Mouse (Mus musculus) right cerebral cortex, adult 18-20 months (tissue): Measurements from ENCODE around the gene Cers2.
"Not testable (repeated sequence)": the region's sequence is repeated elsewhere in the genome, so short reads cannot be mapped to it uniquely, and the experiment has no call there.

Experiments
- DNase-seq: peaks from one replicate; pipeline ENCODE4 v3.0.0; 2022; ENCODE audit warnings: mixed read lengths

The Cers2 gene

DNA sequence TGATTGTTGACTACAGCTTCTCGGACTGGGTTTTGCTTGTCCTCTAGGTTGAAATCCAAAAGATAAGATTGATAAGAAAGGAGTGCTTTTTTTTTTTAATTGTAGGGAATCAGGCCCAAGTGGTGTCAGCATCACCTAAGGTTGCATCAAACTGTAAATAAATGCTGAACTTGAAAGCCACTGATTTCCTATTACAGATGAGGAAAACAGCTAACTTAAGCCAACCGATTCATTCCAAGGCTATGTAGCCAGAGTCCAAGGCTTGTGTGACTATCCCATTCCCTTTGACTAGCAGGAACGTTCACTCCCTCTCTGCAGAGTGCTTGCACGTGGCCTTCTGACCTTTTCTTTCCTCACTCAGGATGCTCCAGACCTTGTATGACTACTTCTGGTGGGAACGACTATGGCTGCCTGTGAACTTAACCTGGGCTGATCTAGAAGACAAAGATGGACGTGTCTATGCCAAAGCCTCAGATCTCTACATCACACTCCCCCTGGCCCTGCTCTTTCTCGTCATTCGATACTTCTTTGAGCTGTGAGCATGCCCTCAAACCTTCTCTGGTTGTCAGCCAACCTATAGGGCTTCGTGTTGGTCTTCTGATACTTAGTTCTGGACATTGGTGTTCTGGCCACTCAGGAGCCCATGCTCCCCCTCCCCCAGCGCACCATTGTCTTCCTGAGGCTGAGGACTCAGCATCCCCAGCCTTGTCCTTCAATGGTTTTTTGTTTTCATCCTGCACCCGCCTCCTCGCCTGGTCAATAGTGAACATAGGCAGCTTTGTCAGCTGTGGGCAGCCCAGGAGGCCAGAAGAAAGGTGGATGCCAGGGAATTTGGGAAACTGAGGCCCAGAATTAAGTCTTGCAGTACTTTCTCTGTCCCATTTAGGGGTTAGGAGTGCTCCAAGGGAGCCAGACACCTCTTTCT, 5.4 kb downstream of the Cers2 start:
- peak; percentile 48 for DNase-seq

DNA sequence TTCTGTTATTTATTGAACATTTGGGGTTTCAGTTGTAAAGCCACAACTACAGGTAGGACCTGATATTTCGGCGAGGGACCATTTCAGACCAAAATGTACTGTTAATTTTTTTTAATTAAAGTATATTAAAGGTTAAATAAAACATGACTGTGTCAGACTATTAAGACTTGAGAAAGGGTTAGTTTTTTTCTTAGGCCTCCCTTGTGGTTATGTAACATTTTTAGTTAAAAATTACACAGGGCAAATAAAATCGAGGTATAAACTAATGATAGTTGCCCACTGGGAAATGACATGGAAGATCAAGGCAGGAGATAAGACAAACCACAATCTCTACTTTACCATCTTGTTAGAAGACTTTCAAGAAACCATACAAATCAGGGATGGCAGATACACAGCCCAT, 8.8 kb downstream of the Cers2 start:
- no peak for DNase-seq

DNA sequence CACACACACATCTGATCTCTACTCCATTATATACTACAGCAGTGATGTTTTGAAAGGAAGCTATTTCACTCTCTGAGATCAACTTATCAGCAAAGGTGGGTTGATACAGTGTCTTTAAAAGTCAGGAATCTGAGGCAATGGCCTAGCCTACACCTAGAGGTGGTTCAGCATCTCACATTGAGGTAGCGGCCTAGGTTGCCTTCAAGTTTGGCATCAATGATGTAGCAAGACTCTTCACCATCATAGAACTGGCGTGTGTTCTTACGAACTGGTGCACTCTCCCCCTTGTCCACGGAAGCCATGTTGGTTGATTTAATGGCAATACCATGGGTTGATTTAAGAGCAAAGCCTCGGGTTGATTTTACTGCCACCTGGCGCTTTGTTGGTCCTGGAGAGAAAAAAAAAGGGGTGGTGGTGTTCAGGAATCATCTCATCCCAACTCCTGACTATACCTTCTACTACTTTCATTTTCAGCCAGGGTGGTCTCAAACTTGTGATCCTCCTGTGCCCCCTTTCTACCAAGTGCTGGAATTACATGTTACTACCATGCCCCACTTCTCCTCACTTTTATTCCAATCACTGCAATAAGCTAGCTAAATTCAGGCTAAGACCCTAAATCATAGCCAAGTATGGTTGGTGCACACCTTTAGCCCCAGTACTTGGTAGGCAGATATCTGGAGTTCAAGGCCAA, 10.0 kb downstream of the Cers2 start:
- DNase-seq, result no peak

DNA sequence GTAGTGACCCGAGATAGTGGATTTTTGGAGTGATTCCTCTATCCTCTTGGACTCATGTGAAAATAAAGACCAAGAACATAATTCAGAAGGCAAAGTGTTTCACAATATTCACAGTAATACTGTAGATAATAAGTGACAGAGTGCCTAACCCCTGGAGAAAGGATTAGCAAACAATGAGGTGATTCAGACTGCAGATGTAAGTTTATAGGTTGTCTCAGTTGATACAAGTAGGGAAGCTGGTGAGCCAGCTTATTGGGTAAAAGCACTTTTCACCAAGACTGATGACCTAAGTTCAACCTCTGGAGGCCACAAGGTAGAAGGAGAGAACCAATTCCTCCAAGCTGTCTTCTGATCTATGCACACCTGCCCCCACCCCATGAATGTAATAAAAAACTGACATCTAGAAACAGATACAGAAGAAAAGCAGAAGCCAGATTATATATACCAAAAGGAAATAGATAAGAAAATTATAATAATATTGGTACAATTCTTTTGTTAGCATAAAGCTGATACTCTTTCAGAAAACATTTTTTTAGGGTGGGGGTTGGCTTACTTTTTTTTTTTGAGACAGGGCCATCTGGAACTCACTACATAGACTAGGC, 14.3 kb downstream of the Cers2 start:
- no peak for DNase-seq

DNA sequence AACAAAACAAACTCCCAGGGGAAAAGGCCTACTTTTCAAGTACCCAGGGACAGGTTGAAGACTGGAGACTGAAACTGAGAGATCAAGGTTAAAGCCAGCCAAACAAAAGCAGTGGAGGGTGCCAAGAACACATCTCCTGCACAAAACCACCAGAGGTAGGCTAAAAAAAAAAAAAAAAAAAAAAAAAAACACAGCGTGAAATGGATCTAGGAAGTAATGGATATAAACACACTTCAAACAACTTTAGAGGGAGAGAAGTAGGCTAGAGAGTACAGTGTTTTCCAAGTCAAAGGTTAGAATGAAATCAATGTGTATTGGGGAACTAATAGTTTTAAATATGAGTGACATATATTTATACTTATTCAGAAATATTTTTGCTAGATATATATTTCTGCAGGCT, 16.9 kb downstream of the Cers2 start:
- no peak for DNase-seq

DNA sequence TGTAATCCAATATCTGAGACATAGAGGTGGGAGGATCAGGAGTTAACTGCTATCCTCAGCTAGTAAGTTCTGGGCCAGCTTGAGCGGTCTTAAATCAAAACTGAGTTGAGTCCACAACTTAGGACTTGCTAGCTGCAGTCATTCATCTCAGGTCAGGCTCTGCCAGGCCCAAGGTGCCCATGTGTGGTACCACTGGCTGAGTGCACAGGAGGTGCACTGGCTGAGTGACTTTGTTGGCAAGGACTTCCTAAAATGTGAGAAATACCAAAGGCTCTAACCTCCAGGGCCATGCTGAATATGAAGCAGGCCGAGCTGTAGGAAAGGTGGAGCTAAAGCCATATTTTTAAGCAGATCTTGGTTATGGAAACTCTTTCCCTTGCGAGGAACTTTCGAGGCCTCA, 22.8 kb downstream of the Cers2 start:
- no peak for DNase-seq

DNA sequence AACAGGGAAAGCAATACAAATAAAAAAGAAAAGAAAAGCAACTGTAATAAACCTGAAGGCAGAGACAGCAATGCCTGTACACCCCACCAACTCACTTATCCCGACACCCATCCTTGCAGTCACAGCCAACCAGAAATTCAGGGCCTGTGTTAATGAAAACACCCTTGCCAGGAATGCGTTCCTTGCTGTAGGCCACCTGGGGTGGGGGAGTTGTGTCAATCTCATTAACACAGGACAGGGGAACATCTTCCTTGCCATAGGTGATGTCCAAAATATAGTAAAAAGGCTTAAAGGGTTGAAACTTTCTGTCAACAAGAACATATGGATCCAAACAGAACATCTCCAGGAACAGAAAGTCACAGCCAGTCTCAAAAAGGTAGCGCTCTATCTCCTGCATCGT, 23.7 kb downstream of the Cers2 start:
- DNase-seq, result no peak

DNA sequence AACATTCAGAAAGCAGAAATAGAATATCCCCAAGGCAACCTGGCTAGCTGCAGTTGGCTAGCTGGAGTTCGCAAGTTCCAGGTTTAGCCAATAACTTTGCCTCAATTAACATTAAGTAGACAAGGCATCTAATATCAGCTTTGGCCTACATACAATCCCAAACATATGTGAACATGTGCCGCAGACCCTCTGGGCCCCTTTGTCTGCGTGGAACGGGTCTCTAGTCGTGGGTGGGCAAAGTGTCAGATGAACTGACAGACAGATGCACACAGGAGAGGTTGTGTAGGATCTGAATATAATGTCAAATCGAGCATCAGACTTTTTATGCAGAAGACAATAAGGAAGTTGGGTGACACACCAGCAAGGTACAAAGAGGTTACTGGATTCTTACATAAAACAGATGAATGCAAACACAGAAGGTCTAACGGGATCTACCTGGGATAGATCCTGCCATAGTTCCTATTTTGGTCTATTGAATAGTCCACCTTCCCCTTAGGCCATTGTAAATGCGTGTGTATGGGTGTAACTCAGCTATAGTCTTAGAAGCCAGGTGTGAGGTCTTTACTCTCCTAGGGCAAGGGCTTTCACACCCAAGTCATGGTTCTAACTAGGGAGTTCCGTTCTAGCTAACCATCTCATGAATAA, 28.9 kb downstream of the Cers2 start:
- DNase-seq, result not testable (repeated sequence)

DNA sequence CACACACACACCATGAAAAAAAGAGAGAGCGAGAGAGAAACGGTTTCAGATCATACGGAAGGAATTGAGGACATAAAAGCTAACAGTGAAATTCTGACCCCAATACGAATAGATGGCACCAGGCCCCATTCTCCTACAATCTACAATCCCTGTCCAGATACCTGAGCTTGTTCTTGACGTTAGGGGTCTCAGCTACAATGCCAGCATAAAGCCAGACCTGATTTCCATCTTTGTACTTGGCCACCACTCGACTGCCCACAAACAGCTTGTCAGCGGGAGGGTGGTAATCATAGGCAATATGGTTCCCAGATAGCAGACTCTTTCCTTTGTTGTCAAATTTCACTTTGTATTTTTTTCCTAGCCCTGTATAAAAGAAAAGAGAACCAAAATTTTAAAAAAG, 31.9 kb downstream of the Cers2 start:
- no peak for DNase-seq

DNA sequence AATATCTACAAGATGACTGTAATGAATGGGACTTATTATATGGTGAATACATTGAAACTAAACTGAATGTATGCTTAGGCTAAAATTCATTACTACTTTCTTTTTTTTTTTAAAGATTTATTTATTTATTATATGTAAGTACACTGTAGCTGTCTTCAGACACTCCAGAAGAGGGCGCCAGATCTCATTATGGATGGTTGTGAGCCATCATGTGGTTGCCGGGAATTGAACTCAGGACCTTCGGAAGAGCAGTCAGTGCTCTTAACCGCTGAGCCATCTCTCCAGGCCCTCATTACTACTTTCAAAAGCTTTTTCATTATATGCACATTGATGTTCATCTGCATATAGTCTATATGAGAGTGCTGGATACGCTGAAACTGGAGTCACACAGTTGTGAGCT, 33.8 kb downstream of the Cers2 start:
- DNase-seq, result not testable (repeated sequence)

DNA sequence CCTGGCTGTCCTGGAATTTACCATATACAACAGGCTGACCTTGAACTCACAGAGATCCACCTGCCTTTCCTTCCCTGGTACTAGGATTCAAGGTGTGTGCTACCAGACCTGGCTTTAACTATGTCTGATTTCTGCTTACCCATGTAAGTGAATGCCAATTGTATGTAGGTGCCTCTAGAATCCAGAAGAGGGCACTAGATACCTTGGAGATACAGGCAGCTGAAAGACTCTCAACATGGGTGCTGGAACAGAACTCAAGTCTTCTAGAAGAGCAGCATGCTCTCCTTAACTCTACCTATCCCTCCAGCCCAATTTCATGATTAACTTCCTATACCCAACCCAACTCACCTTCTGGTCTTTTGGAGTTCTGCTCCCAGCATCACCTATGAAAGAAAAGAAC, 34.9 kb downstream of the Cers2 start:
- no peak for DNase-seq

DNA sequence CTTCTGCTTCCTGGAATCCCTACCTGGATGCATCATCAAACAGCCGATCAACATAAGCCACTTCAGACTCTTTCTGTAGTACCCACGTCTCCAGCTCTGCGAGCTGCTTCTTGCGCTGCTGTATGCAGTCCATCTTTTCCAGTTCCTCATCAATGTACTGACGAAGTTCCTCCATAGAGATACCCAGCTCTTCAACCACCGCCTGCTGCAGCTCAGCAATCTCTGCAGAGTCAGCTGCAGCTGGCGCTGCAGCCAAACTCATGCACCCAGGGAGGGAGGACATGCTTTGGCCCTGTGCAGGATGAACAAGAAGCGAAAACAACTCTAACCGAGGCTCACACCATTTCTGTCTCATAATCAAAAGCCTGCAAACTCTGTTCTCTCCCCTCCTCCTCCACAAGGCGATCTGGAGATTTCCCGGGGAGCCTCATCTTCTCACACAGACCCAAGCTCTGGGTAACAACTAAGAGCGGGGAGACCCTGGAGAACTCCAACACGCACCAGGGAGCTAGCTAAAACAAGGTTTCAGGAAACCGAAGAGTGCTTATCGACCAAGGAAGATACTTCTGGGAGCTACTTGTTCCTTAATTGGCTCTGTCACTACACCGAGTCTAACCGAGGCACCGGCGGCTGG, 41.4 kb downstream of the Cers2 start:
- DNase-seq, result not testable (repeated sequence)

DNA sequence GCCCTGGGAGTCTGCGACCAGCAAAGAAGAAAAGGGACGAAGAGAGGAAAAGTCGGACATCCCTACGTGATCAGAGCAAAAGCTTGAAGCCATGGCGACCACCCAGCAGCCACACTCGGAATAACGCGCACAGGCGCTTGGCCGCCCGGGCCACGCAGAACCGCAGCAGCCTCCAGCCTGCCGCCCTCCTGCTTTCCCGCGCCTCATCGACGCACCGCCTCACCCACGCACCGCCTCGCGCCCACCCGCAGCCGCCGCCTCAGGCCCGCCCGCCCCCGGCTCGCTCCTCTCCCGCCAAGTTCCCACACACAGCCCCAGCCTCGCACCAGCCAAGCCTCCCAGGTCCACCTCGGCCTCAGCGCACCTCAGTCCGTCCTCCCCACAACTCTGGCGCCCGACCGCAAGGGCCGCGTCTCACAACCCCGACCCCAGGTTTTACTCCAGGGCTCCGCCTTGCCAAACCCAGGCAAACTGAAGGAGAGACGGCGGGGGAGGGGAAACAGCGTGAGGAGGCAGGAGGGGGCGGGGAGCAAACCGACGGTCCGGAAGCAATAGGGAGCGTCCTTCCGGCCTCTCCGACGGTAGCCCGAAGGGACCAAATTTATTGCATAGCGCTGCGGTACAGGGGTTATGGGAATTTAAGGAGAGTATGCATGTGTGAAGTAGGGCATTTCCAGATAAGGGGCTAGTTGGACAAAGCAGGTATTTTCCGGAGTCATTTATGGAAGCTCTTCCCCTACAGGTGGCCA, 42.3 kb downstream of the Cers2 start, which contains the start of gene Setdb1:
TSS of gene Setdb1 (minus strand) at position 502 of the 749 bp plus-strand sequence.
- peak; percentile 94 for DNase-seq

DNA sequence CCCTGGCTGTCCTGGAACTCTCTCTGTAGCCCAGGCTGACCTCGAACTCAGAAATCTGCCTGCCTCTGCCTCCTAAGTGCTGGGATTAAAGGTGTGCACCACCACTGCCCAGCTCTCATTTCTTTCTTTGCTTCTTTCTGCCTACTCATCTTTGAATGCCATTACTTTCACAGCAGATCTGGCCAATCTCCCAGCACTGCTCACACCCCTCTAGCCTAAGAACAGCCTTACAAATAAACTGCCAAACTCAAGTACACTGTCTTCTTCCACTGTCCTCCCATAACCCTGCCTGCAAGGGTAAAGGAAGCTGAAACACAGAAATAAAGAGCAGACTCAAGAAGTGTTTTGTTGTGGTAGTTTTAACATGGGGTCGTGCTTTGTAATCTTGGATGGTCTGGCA, 43.2 kb downstream of the Cers2 start:
- peak; percentile 12 for DNase-seq

DNA sequence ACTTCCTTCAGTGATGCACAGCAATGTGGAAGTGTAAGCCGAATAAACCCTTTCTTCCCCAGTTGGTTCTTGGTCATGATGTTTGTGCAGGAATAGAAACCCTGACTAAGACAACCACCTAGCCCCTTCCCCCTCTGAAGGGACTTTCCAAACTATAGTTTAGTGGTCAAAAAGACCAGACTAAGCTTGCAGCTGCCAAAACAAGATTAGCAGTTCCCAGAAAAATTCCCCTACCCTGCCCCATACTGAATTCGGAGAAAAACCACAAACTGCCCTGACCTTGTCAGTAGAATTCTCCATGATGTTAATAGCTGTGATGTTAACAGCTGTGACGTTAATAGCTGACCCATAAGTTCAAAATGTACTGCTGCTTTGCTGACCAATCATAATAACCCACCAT, 45.7 kb downstream of the Cers2 start:
- not testable (repeated sequence) for DNase-seq

DNA sequence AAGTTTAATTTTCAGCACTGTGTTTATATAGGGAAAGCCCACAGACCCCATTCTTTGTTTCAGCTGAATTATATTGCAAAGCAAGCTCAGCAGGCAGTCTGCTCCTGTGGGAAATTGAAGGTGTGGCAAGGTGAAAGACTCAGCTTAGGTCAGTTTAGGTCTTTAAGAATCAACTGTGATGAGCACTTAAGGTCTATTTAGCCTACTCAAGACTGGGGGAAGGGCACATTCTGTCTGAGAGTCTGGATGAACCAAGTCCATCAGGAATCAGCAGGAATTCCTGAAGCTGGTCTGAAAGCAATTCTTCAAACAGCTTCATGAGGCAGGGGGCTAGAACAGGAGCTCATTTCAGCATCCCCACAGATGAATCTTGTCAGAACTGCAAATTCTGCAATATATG, 55.5 kb downstream of the Cers2 start:
- DNase-seq, result no peak
